Mouse (Mus musculus) cerebellum, adult 2 months (tissue): ENCODE results near the gene Ralb.

Experiments used
- CTCF ChIP-seq: fragments of 200-500 bp; IDR thresholded peaks from 2 replicates; pipeline ENCODE4 v1.5.1; 2011; ENCODE audit warnings: low read depth, mild to moderate bottlenecking, control low read depth, low read length, moderate library complexity, borderline replicate concordance; ENCODE audit not compliant: insufficient read depth
- POLR2A ChIP-seq: fragments of 200-500 bp; IDR thresholded peaks from 2 replicates; pipeline ENCODE4 v1.6.1; 2011; ENCODE audit warnings: low read length, control low read depth, borderline replicate concordance; ENCODE audit not compliant: insufficient read depth

DNA sequence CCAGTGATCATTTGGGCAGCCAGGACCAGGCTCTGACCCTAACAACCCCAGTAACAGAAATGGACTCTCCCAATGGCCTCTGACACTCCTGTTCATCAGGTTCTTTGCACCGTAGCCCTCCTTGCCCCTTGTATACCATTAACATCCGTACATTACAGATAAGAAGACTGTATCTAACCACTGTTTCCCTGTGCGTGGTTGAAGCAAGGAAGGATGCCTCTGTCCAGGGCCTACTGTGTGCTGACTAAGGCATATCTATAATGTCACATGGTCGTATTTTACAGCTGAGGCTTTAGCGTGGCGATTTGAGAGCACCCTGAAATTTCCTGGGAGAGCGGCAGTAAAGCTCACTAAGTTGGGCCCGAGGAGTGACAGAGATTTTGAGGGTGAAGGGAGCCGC, 5.8 kb upstream of the Ralb start:
- TF ChIP-seq CTCF (no peak), POLR2A (no peak)
